Mouse (Mus musculus) mouse embryonic stem cell (cell line): Measurements from ENCODE around the gene Olfm4.

ENCODE experiments used
- in situ Hi-C, 2 experiments: fragments of 300-500 bp; cut with MboI; formaldehyde crosslinking; loops; 1 replicate in 1 of 2; 3 replicates in 1 of 2; pipeline ENCODE4 v1.14.3; 2019 to 2020; ENCODE audit warnings: low sequenced_read_pairs in 2 of 2, low pct_unique_long_range_greater_than_20kb in 1 of 2, mixed read lengths in 1 of 2; ENCODE audit not compliant: unreplicated experiment in 1 of 2

The Olfm4 gene

DNA sequence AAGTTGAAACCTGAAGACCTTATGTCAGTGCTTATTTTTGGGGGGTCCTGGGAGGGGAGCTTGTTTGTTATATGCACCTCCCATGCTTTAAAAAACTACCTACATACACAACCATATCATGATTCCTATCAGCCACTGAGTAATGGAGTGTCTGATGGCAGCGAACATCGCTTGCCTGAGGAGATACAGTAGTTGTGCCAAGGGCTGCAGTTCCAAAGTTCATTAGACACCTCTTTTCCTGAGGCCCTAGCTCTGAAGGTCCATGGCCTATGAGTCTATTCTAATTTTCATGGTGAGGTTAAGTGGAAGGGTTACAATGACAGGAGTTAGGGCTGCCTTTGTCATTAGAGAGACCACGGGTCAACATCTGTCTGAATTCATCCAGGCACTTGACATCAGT, 26.5 kb downstream of the Olfm4 start:
- in situ Hi-C loops, result no loop called here

DNA sequence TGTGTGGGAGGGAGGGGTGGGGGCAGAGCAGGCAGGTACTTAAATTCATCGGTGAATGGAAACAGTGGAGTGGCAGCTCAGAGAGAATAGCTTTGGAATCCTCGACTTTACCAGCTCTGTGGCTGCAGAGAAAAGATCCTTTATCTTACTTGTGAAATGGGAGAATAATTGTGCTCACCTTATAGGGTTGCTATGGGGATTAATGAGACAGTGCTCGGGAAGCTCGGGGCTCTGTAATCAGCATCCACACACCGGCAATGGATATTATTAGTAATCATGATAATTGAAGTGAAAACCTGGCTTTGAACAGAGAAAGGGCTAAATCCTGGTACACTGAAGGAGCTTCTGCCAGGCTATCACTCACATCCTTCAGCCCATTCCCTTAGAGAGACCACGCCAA, 31.1 kb downstream of the Olfm4 start:
- in situ Hi-C loops, result no loop called here

DNA sequence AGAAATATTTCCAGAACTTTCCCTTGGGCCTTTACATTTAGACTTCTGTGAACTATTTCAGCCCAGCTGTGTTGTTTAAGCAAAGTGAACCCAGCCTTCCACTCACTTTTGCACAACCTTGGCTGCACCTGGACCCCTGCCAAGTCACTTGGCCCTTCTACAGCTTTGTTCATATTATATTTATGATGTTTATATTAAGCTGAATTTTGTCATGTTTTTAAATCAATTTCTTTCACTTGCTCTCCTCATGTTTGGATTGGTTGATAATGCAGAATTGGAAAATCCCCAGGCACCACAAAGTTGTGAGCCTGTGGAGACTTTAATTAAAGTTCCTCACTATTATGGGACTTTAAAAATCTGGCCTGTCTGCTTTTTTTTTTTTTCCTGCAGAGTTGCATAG, 32.2 kb downstream of the Olfm4 start:
- in situ Hi-C loops, result no loop called here

DNA sequence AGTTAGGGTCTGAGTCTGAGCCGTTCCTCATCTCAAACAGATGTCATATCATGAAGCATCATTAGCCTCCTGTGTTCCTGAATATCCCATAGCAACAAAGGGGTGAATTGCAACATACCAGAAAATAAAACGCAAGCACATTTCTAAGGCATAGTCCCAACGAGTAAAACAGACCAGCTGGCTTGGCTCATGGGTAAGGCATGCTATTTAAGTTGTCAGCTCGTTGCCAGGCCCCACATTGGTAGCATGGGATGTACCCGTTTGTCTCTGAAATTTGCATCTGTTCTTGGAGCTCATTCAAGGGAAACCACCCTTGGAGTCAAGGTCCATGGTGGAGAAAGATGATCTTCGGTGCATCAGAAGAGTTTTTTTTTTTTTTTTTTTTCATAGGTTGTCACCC, 42.2 kb downstream of the Olfm4 start:
- in situ Hi-C loops, result no loop called here

DNA sequence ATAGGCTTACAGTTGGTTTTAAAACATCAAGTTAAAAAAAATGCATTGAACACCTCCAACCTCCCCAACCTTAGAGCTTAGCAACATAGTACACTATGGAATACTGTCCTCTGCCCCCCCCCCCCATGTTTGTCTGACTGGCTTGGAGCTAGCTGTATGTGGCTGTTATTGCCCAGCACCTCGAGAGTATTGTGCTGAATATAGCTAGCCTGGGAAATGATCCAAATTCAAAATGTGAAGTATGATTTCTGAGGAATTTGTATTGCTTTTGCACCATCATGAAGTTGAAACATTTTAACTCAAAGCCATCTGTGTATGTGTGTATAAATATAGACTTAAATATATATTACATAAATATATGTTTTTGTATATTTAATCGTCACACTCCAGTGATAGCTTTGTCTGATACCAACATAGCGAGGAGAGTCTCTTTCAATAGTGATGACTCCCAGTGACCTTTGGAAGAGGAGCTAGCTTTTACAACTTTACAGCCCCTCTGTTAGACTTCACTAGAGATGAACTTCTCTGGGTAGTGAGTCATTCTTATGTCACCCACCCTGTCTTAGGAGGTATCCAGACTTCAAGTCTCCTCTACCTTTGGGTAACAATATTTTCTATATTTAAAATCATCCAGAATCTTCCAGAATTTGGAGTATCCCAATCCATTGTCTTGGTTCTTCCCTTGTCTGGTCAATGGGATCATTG, 45.6 kb downstream of the Olfm4 start:
- in situ Hi-C loops, result no loop called here

DNA sequence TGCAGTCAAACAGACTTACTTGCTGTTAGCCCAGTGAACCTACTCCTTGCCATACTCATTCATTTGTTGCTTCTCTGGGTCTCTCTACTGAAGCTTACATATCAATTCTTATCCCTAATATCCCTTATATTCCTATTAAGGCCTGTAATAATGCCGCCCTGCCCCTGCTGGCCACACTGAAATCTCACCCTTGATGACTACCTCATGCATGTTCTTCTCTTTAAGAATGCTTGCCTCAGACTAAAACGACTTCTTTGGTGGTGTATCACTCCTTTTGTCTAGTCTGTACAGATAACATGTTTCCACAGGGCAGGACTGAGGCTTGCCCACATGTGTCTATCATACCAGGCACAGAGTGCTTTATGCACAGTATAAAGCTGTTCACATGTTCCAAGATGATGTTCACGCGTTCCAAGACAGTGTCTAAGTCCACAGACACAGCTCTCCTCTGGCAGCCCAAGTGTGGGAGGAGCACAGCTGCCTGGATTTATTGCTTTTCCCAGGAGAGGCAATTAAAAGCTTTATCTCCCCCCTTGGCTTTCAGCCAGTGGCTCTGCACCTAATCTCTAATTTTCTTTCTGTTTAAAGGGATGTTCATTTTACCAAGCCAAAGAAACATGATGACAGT, 55.9 kb downstream of the Olfm4 start:
- in situ Hi-C loops, result no loop called here

DNA sequence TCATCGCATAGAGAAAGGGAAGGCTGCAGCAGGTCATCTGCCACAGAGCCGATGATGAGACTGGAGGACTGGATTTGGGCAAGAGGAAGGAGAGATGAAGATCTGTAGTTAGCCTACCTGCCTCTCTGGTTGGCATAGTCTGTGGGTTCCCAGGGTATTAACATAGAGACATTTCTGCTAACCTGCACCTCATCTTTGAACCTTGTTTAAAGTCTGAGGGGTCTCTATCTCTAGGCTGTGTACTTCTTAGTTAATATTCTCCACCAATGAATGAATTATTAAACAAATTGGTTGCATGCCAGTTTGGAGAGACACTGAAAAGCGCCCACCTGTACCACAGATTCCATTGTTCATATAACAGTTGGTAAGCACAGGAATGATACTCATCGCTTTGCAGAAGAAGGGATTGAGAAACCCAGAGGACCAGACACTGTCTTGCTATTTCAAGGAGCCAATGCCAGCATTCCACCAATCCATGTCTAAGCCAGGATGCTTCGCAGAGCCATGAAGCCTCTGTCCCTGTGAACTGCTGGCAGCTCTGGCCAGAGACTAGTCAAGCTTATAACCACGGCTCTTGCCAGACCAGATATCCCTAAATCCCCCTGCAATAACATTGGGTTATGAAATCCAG, 62.3 kb downstream of the Olfm4 start:
- in situ Hi-C loops, result no loop called here

DNA sequence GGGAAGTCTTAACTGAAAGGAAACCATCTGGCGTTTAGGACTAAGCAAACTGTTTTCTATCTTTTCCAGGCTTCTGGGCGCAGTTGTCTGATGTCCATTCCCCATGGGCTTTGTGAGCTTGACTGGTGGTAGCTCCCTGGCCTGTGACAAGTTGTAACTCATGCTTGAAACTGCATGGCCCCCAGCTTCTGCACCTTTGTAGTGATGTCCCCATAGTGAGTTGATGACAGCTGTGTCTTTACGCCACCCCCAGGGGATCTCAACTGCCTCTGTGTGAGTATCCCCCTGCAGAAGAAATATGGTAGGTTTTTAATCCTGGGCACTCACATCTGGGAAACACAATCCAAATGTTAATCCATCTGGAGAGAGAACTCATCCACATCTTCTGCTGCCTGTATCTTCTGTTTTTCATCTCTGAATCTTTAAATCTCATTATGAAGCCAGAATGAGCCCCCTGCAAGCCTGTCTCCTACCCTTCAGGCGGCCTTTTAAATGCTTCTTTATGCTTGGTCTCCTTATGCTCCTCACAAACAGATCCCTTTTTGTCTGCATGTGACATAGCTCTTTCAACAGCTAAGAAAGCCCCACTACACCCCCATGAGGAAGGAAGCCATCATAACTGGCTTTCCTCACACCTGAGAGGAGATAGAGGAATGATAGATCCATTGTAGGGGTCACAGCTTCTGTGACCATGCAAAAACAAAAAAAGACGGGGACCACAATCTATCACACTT, 63.7 kb downstream of the Olfm4 start:
- in situ Hi-C loops, result no loop called here

DNA sequence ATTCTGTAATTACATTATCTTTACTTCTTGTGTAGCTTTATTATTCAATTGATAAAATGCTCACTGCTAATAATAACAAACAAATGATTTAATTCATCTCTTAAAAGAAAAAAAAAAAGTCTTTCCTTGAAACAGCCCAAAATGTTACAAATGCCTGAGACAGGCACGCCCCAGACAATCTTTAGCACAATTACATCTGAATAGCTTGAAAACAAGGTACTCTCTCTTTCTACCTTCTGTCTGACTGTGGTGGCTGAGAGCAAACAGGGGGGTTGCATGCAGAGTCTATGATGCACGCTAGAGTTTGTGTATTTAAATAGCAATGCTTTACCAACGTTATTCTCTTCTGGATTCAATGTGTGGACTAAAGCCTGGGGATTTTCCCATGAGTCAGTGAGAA, 71.8 kb downstream of the Olfm4 start:
- in situ Hi-C loops, result no loop called here

DNA sequence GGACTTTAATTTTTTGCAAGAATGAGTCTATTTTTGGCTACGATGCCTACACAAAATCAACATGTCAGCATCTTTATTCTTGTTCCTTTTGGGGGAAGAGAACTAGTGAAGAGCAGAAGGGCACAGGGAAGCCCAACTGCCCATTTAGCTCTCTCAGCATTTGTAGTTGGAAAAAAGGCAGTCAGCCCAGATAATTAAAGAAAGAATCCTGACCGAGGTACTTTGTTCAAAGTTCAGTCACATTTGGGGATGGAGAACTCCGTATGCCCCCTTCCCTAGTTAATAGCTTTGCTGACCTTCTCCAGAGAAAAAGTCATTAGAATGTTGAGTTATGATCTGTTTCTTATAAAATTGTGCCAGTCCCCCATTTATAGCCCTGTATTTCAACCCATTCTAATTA, 77.8 kb downstream of the Olfm4 start:
- in situ Hi-C loops, result no loop called here

DNA sequence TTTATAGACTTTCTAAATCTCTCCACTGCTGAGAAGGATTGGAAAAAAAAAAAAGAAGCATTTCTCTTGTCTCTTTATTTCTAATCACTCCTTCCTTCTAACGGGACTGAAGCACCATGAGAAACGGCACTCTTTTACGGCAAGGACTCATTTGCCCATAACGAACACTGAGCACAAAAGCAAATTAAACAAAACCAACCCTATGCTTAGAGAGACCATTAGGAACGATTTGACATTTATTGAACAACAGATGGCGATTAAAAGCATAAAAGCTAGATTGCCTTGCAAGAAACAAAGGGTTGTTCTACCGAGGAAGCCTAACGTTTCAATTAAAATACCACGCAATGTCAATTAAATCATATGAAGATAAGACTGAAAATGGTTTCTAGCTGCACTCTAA, 79.0 kb downstream of the Olfm4 start:
- in situ Hi-C loops, result no loop called here

DNA sequence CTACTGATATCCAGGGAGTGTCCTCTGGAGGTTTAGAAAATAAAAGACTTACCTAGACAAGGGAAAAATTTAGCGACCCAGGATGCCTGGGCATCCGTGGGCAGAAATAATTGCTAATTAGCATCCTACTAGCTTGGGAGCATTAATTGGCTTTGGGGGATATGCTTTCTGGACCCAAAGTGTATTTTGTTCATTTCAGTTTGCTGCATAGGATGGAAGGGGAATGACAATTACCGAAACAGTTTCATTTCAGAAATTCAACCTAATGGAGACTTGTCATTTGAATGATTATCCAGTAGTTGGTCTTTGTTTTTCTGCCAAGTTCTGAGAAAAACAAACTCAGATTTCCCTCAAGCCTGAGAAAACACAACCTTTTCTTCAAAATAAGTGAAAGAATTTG, 86.7 kb downstream of the Olfm4 start:
- in situ Hi-C loops, result no loop called here
